Mouse (Mus musculus): Measurements from ENCODE around the gene Slc9a1.

Slc9a1 gene

DNA sequence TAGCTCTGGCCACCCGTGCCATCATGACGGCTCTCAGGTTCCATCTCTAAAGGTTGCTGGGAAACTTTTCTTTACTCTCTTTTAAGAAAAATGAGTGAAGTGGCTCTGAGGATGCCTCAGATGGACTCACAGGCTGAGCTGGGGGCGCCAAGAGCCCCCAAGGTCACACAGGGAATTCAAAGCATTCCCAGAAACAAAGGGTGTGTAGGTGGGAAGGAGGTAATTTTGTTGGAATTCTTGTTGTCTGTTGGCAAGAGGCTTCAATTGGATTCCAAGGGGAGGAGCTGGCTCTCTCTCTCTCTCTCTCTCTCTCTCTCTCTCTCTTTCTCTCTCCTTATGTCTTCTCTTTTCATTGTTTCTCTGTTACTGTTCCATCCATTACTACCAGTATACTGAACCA, 72.7 kb downstream of the Slc9a1 start:
- no peak for DNase-seq

DNA sequence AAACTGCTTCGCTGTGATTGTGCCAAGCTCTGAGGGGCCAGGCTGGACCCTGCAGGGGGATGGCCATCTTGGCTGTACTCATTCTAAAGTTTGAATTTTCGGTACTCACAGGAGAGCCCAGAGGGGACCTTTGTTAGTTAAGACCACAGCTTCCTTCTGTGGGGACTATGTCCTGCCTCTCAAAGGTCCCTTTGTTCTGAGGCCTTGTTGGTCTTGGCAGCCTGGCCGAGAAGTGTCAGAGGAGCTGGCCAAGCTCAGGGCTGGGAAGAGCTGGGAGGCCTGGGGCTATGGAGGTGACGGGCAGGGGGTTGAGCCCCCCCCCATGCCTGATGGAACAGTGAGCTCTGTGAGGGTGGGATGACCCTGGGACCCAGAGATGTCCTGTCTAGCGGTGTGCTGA, 73.6 kb downstream of the Slc9a1 start:
- no peak for DNase-seq

DNA sequence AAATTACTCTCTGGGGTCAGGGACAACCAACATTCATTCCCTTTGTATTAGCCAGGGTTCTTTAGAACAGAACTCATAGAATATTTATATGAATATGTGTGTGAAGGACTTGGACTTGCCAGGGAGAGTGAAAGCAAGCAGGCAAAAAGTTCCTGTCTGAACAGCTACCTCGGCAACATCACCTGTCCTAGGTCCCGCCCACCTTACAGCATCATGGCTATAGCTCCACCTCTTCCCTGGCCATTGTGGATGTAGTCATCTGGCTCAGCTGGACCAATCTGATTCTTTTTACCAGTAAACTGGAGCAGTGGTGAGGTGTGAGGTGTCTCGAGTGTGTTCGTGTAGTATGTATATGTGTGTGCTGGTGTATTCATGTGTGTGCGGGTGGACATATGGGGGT, 76.2 kb downstream of the Slc9a1 start:
- DNase-seq = no peak

DNA sequence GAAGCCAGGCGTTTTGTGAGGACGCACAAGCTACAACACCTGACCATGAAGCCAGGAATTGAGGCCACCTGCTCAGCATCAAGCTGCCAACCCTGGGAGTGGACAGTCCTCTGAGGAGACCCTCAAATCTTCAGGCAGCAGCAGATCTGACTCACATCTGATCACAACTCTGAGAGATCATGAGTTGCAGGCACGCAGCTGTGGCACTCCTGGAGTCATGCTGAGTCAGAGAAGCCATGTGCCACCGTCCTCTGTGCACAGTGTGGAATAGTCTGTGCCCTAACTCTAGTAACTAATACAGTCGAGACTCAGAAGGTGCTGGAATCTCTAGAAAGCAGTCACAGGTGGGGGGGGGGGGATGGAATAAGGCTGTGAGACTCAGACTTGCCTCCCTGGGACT, 77.9 kb downstream of the Slc9a1 start:
- no peak for DNase-seq

DNA sequence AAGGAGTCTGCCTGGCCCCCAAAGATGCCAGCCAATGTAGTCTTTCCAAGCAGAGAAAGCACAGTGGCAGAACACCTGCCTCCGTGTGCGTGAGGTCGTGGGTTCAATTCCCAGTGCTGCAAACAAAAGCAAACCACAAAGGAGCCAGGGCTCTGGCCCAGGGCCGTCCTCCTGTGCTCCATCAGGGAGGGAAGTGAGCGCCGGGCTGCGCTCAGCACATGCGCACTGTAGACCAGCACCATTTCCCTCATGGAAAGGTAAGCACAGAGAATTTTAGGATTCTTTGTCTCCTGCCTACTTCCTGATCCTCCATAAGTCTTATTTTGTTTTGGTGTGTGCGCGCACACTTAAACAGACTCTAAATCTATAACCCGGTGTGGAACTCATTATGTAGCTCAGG, 78.5 kb downstream of the Slc9a1 start:
- DNase-seq = no peak

DNA sequence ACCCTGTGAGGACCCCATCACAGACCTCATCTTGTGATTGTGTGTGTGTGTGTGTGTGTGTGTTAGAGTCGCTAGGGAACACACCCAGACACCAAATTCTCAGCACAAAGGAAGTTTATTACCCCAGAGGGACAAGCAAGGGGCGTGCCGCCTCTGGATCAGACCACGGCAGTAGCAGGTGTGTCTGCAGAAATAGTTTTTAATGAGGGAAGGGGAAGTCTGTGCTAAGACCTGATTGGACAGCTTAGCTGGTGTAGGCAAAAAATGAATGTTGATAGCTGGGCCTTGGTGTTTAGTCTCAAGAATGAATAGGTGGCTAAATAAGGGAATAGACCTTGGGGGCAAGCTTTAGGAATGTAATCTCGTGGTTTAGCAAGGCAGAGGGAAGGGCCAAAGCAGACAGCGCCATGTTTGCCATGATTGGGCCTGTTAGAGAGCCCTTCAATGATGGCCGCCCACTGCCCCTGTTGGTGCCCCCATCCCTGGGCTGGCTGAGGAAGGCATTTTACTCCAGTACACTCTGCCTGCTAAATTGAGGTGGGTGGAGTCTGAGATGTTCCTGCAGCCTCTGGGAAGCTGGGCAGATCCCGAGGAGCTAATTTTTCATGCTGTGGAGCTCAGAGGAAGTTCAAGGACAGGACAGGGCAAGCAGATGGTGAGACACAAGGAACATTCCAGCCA, 79.3 kb downstream of the Slc9a1 start:
- DNase-seq = no peak

DNA sequence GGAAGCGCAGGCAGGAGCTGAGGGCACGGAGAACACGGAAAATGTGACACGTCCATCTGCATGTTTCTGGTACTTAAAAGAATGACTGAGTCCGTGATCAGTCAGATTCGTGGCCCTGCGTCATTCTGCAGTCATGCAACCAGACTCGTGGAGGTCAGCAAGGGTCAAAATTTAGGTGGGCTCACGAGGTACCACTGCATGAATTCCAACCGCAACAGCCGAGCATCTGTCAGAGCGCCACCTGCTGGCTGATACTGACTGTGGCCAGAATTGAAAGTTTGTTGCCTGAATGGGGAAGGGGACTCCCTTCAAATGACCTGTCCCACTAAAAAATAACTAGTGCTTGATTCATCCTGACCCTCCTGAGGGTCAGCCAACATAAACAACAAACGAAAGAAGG, 80.2 kb downstream of the Slc9a1 start:
- DNase-seq = peak; percentile 52

DNA sequence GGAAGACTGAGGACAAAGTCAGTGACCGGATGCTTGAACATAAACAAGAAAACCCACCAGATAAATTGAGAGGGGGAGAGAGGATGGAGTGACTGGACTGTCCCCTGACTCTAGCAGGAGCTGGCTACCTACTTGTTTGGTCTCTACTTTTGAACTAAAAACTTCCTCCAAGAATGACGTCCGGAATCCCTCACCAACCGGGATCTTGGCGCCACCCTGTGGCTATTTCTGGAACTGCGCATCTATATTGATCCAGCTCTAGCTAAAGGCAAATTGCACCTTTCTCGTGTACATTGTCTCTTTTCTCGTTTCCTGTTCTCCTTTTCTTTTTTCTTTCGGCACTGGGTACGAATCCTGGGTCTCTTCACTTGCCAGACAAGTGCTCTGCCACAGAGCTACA, 82.0 kb downstream of the Slc9a1 start:
- DNase-seq = peak; percentile 84

DNA sequence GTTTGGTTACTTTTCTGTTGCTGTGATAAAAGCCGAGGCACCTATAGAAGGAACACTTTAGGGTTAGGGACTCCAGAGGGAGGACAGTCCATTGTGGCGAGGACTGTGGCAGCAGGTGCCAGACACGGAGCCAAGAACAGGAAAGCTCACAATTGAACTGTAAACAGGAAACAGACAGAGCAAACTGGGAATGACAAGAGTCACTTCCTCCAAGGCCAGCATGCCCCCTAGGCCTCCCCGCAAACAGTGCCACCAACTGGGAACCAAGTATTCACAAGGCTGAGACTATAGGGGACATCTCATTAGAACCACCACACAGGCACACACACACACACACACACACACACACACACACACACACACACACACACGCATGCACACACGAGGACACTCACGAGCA, 82.9 kb downstream of the Slc9a1 start:
- DNase-seq = no peak

DNA sequence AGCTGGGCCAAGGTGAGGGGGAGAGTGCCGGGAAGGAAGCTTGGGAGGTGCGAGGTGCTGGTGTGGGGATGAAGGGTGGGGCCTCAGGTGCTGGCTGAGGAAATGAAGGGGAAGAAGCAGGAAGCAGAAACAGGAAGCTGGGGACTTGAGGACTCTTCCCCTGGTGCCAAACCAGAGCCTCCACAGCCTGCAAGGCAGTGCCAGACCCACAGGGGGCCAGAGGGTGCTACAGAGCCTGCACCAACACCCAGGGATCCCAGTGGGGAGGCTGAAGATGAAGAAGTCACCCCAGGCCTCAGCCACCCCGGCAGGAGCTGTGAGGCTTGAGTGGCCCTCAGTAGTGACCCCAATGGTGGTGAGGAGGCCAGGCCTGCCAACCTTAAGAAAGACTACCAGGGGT, 88.5 kb downstream of the Slc9a1 start:
- DNase-seq = no peak

DNA sequence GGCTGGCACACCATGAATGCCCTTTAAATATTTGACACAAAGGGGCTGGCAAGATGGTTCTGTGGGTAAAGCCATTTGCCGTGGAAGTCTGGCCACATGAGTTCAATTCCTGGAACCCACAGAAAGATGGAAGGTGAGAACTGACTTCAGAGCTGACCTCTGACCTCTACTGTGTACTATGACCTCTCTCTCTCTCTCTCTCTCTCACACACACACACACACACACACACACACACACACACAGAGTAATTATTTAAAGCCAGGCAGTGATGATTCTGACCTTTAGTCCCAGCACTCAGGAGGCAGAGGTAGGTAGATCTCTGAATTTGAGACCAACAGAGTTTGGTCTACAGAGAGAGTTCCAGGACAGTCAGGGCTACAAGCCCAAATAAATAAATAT, 90.5 kb downstream of the Slc9a1 start:
- DNase-seq = no peak

DNA sequence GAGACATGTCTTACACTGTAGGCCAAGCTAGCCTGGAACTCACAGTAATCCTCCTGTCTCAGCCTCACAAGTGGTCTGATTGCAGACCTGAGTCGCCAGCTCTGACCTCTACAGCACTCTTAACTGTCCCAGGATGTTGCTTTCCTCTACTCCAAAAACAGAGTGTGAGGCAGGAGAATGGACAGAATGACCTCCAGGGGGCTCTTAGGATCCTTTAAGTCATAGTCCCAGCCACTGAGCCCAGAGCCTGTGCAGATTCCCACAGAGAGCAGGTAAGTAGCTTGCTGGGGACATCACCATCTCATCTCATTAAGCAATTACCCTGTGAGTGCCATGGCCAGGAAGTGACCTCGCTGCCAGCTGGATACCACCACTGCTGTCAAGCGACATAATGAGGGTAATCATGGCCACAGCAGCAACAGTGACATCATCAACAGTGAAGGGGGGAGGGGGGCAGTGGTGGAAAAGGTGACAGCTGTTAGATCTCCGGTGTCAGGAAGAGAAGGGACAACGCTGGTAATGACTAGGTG, 91.4 kb downstream of the Slc9a1 start:
- no peak for DNase-seq

DNA sequence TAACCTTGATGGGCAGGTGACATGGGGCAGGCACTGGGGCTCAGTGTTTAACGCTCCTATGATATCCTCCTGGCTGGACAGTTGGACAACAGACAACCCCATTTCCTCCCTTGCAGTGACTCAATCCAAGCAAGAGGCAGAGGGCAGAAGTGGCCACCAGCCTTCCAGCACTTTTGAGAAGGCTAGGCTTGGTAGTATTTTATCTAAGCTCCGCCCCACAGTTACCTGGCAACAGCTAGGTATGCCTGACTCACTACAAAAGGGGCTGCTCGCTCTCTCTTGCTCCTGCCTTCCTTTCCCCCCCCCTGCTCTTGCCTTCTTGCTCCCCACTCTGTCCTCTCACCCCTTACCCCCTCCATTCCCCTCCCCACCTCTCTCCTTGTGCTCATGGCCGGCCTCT, 91.9 kb downstream of the Slc9a1 start:
- DNase-seq = no peak

DNA sequence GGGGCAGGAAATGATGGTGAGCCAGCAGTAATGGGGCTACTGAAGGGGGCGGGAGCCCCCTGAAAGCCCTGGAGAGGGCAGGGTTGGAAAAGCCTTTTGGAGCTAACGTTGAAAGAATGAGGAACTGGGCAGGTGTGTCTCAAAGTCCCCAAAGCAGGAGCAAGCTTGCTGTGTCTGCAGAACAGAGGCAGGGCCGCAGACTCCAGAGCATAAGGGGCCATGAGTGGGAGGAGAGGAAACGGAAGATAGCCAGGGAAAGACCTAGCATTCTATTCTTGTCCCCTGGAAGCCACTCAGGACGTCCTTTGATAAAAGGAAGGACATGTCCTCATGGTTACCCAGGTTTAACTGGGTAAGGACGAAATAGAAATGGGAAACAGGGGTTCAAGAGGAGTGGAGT, 93.7 kb downstream of the Slc9a1 start:
- DNase-seq = no peak

DNA sequence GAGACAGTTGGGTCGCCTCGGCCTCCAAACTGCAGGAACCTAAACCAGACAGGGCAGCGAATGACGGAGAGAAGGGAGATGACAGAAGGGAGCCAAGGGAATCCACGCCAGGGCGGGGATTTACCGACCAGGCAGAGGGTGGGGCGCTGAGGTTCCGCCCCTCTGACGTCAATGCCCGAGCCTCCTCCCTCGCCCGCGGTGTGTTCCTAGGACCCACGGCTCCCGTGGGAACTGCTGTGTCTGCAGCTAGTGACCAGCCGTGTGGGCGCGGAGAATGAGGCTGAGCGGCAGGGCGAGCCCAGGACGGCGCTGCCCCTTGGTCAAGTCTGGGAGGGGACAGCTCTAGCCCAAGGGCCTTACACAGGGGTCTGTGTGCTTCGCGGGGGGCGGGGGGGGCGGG, 98.6 kb downstream of the Slc9a1 start:
- peak; percentile 66 for DNase-seq

DNA sequence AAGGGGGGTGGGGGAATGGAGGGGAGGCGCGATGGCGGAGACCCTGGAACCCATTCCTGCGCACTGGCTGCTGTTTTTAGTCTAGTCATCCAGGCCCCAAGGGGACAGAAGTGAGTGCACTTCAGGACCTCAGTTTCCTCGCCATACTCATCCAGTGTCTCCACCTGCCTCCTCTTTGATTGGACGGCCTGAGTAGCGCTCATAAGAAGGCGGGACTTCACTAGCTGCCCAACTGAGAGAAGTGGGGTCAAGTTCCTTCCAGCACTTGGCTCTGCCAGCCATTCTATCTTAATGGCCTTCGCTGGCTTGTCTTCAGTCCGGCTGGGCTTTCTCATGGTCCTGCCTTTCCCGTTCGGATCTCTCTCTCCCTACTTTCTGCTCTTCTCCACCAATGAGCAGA, 99.6 kb downstream of the Slc9a1 start:
- DNase-seq = no peak

DNA sequence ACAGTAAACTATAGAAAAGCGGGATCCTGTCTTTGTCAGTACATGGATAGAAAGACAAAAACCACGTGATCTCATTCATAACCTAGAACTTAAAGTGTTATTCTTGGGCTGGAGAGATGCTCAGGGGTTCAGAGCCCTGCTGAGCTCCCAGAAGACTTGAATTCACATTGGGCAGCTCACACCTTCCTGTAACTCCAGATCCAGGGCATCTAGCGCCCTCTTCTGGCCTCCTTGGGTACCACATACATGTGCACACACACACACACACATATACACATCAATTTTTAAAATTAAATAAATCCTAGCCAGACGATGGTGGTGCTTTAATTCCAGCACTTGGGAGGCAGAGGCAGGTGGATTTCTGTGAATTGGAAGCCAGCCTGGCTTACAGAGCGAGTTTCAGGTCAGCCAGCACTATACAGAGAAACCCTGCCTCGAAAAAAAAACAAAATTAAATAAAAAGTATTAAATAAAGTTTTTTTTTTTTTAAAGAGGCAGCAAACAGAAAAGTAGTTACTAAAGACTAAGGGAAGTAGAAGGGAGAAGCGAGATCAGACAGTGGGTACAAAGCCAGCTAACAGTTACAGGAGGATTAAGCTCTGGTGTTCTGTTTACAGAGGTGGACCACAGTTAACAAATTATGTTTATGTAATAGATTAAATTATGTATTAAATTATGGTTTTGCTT, 101.8 kb downstream of the Slc9a1 start:
- no peak for DNase-seq
